Mouse (Mus musculus) kidney, embryonic 16.5 days (tissue): ENCODE measurements around the gene Lama1. TPM values are rescaled to one million over a fixed set of nuclear protein-coding genes. Genes with fewer than 3 reads are reported as not detected.
"Not testable (repeated sequence)": the region's sequence is repeated elsewhere in the genome, so short reads cannot be mapped to it uniquely, and the experiment has no call there.

Experiments
- ATAC-seq: fragments of 200-750 bp; cut with Nextera tagmentation; 2 replicates; pipeline ENCODE4 v1.8.0; 2017; ENCODE audit warnings: moderate TSS enrichment; ENCODE audit not compliant: low FRiP score, low TSS enrichment
- H3K27ac ChIP-seq: fragments of 300-500 bp; sonication (generic); 2 replicates; pipeline ENCODE4 v1.5.1; 2014; ENCODE audit warnings: low read length
- H3K27me3 ChIP-seq: fragments of 300-500 bp; sonication (generic); 2 replicates; pipeline ENCODE4 v1.6.1; 2014; ENCODE audit warnings: low read length, control low read depth, mixed read lengths; ENCODE audit not compliant: insufficient read depth
- H3K36me3 ChIP-seq: fragments of 300-500 bp; sonication (generic); 2 replicates; pipeline ENCODE4 v1.6.1; 2014; ENCODE audit warnings: low read length, control low read depth, mixed read lengths; ENCODE audit not compliant: insufficient read depth
- H3K4me1 ChIP-seq: fragments of 300-500 bp; sonication (generic); 2 replicates; pipeline ENCODE4 v1.6.1; 2014; ENCODE audit warnings: low read length, control low read depth, mixed read lengths; ENCODE audit not compliant: insufficient read depth
- H3K4me2 ChIP-seq: fragments of 300-500 bp; sonication (generic); replicated peaks from 2 replicates; pipeline ENCODE4 v1.6.1; 2014; ENCODE audit warnings: low read depth, low read length
- H3K4me3 ChIP-seq: fragments of 300-500 bp; sonication (generic); 2 replicates; pipeline ENCODE4 v1.5.1; 2014; ENCODE audit warnings: mild to moderate bottlenecking, low read length
- H3K9ac ChIP-seq: fragments of 300-500 bp; sonication (generic); replicated peaks from 2 replicates; pipeline ENCODE4 v1.6.1; 2014; ENCODE audit warnings: low read length
- H3K9me3 ChIP-seq: fragments of 300-500 bp; sonication (generic); 2 replicates; pipeline ENCODE4 v1.6.1; 2016; ENCODE audit warnings: low read length, control low read depth
- WGBS: fragments of 180-500 bp; shearing (Covaris S2); extraction: QIAGEN DNeasy Blood & Tissue Kit; methylation state at CpG from one replicate; pipeline ENCODE4 v1.1.7; 2014; 5-methylcytosine and 5-hydroxymethylcytosine counted together
- polyA plus RNA-seq: library from polyadenylated mRNA; unstranded; fragments of >200 nt; fragmentation: Nextera tagmentation; extraction: Ambion mirVana; gene quantifications from 2 replicates; pipeline ENCODE4 v1.2.1, GENCODE M21; 2015

Gene Lama1
- polyA plus RNA-seq, 1 experiment from 2014 or later = 50.7 TPM

DNA sequence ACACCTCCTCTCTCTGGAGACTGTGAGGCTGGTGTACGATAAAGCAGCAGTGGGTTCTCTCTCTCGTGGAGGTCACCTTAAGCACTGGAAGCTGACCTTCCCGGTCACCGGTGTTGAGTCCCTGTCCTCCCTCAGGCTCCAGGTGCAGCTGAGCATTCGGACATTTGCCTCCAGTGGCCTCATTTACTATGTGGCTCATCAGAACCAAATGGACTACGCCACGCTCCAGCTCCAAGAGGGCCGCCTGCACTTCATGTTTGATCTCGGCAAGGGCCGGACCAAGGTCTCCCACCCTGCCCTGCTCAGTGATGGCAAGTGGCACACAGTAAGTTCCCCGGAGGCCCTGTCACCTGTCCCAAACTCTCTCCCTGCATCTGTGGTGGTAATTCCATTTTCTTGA, 118.7 kb downstream of the Lama1 start:
- H3K9ac ChIP-seq = no peak overlapping the region

GRCm38 (mm10) chr17:67816916-67817315, 119.9 kb downstream of the Lama1 start:
- 91% methylated on average over 10 of the region's 10 CpGs for WGBS
- no peak overlapping the region for H3K4me2 ChIP-seq
- no peak for ATAC-seq
- H3K27ac ChIP-seq = no peak overlapping the region
- no peak overlapping the region for H3K4me3 ChIP-seq
- no peaks in the 10 kb centered on the region for H3K9me3 ChIP-seq
- H3K36me3 ChIP-seq = peaks cover 54% of the 10 kb centered on the region
- no peaks in the 10 kb centered on the region for H3K4me1 ChIP-seq
- H3K27me3 ChIP-seq = no peaks in the 10 kb centered on the region
- no peak overlapping the region for H3K9ac ChIP-seq

More for the DNA sequence above, 118.7 kb downstream of the Lama1 start:
- H3K4me1 ChIP-seq = no peaks in the 10 kb centered on the region
- 94% methylated on average over 11 of the region's 11 CpGs for WGBS
- ATAC-seq = no peak
- no peaks in the 10 kb centered on the region for H3K9me3 ChIP-seq
- H3K27ac ChIP-seq = no peak overlapping the region
- no peaks in the 10 kb centered on the region for H3K27me3 ChIP-seq
- no peak overlapping the region for H3K4me2 ChIP-seq
- no peak overlapping the region for H3K4me3 ChIP-seq
- H3K36me3 ChIP-seq = peaks cover 51% of the 10 kb centered on the region

DNA sequence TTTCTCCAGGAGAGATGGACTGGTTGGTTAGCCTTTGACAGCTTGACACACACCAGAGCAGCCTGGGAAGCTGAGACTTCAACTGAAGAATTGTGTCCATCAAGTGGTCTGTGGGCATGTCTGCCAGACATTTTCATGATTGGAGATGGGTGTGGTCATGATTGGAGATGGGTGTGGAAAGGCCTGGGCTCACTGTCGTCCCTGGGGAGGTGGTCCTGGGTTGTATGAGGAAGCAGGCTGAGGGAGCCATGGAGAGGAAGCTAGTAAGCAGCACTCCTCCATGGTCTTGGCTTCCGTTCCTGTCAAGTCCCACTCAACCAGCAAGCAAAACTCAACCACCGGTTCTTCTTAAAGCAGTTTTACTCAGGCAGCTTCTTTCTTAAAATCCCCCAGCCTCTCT, 130.4 kb downstream of the Lama1 start:
- H3K4me1 ChIP-seq = no peaks in the 10 kb centered on the region
- H3K27ac ChIP-seq = no peak overlapping the region
- no peak overlapping the region for H3K4me3 ChIP-seq
- no peak overlapping the region for H3K4me2 ChIP-seq
- H3K9me3 ChIP-seq = peaks cover 13% of the 10 kb centered on the region
- 95% methylated on average over 3 of the region's 3 CpGs for WGBS
- no peak for ATAC-seq
- peaks cover 3% of the 10 kb centered on the region; the same call in 1 of the 2 replicates for H3K36me3 ChIP-seq
- H3K9ac ChIP-seq = no peak overlapping the region
- H3K27me3 ChIP-seq = no peaks in the 10 kb centered on the region

- no peaks in the 10 kb centered on the region for H3K27me3 ChIP-seq
- 96% methylated on average over 20 of the region's 20 CpGs for WGBS
- H3K36me3 ChIP-seq = no peaks in the 10 kb centered on the region
- H3K27ac ChIP-seq = no peak overlapping the region
- no peak overlapping the region for H3K4me3 ChIP-seq
- ATAC-seq = no peak
- H3K9ac ChIP-seq = no peak overlapping the region
- H3K9me3 ChIP-seq = peaks cover 3% of the 10 kb centered on the region; the same call in 1 of the 2 replicates
- no peaks in the 10 kb centered on the region for H3K4me1 ChIP-seq
- no peak overlapping the region for H3K4me2 ChIP-seq
These were observed 139.3 kb downstream of the Lama1 start for GRCm38 (mm10) chr17:67836146-67836895.

DNA sequence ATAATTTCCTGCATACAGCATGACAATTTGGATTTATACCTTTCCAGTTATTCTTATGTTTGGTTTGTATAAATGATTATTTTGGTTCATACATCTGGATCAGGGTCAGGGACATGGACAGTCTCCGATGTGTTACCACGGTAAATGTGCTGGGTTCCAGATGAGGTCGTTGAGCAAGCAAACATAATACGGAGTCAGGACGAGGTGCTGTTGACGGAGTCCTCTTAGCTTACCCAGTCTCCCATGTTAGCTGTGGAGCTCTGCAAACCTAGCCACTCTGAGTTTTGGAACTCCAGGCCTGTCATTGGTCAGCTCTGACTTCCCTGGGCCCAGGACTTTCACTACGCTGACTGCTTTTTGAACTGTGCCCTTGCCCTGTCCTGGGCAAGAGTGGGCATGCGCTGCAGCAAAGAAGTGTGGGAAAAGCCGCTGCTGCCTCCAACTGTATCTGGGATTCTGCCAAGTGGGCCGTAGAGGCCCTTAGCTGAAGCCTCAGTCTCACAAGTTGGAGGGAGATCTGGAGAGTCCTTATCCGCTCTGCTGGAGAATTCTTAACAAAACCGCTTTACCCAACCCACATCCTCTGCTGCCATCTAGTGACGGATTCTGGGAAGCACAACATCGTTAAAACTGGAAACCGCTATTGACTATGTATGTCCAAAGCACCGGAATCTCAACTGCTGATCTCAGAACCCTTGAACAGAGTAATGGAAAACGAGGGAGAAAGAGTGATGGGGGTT, 140.5 kb downstream of the Lama1 start:
- ATAC-seq = peak; percentile 69
- Histone ChIP-seq H3K27me3 (no peaks in the 10 kb centered on the region), H3K27ac (no peak overlapping the region), H3K4me1 (no peaks in the 10 kb centered on the region), H3K9ac (no peak overlapping the region), H3K9me3 (peaks cover 3% of the 10 kb centered on the region; the same call in 1 of the 2 replicates), H3K4me2 (no peak overlapping the region), H3K4me3 (no peak overlapping the region), H3K36me3 (no peaks in the 10 kb centered on the region)
- WGBS = 63% methylated on average over 17 of the region's 17 CpGs

GRCm38 (mm10) chr17:67838948-67839347, 141.9 kb downstream of the Lama1 start:
- H3K27ac ChIP-seq = no peak overlapping the region
- H3K27me3 ChIP-seq = no peaks in the 10 kb centered on the region
- no peak overlapping the region for H3K4me3 ChIP-seq
- WGBS = 89% methylated on average over 13 of the region's 13 CpGs
- no peaks in the 10 kb centered on the region for H3K4me1 ChIP-seq
- H3K4me2 ChIP-seq = no peak overlapping the region
- no peak overlapping the region for H3K9ac ChIP-seq
- peaks cover 3% of the 10 kb centered on the region; the same call in 1 of the 2 replicates for H3K9me3 ChIP-seq
- ATAC-seq = no peak
- H3K36me3 ChIP-seq = no peaks in the 10 kb centered on the region

GRCm38 (mm10) chr17:67841494-67841893, 144.4 kb downstream of the Lama1 start:
- H3K4me1 ChIP-seq, H3K36me3 ChIP-seq, H3K4me2 ChIP-seq, H3K9ac ChIP-seq, ATAC-seq, H3K4me3 ChIP-seq, H3K27me3 ChIP-seq, H3K9me3 ChIP-seq, H3K27ac ChIP-seq: not testable (repeated sequence)
- 94% methylated on average over 2 of the region's 2 CpGs for WGBS

DNA sequence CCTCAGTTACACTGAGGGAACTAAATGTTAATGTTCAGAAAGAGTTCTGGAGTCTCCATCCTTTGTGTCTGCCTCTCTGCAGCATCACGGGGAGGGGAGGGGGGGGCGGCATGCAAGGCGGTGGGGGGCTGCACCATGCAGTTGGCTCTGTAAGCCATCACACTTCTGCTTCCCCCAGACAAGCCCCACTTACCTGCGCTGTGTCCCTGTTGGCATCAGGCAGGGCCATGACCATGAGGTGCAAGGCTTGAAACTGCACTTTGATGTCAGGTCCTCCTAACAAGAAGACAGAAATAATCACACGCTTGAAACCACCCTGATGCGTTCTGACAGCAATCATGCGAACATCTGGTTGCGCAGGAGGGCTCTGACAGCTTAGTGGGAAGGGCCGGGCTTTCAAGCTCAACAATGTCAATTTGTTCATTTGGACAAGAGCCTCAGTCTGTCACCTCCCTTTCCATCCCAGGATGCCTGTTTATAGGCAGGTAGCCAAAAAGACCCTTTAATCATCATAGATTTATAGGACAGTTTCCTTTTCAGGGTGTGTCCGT, 164.1 kb downstream of the Lama1 start:
- no peak overlapping the region for H3K27ac ChIP-seq
- no peaks in the 10 kb centered on the region for H3K9me3 ChIP-seq
- H3K4me3 ChIP-seq = no peak overlapping the region
- H3K27me3 ChIP-seq = no peaks in the 10 kb centered on the region
- H3K4me1 ChIP-seq = peaks cover 3% of the 10 kb centered on the region; the same call in 1 of the 2 replicates
- no peak overlapping the region for H3K4me2 ChIP-seq
- peaks cover 36% of the 10 kb centered on the region for H3K36me3 ChIP-seq
- no peak overlapping the region for H3K9ac ChIP-seq
- WGBS = 88% methylated on average over 10 of the region's 10 CpGs
- ATAC-seq = no peak

GRCm38 (mm10) chr17:67861744-67862535, 164.9 kb downstream of the Lama1 start:
- ATAC-seq = peak; percentile 72
- Histone ChIP-seq H3K36me3 (peaks cover 36% of the 10 kb centered on the region), H3K4me2 (no peak overlapping the region), H3K9me3 (no peaks in the 10 kb centered on the region), H3K4me1 (peaks cover 10% of the 10 kb centered on the region), H3K9ac (no peak overlapping the region), H3K4me3 (no peak overlapping the region), H3K27me3 (no peaks in the 10 kb centered on the region), H3K27ac (no peak overlapping the region)
- 79% methylated on average over 16 of the region's 16 CpGs for WGBS
